Mouse (Mus musculus): ENCODE measurements around the gene Srbd1.

GRCm38 (mm10) chr17:85948911-85949909 is 195.8 kb downstream of the Srbd1 start:
- TF ChIP-seq POLR2A (IDR thresholded peaks at IDR 0.05; ENCODE audit: low read depth, low read length), result no peak
- no peak for TF ChIP-seq CTCF (IDR thresholded peaks at IDR 0.05; ENCODE audit: borderline replicate concordance, insufficient read depth, low read length)
